Mouse (Mus musculus): Measurements from ENCODE around the gene Nhsl2.

Nhsl2 gene

DNA sequence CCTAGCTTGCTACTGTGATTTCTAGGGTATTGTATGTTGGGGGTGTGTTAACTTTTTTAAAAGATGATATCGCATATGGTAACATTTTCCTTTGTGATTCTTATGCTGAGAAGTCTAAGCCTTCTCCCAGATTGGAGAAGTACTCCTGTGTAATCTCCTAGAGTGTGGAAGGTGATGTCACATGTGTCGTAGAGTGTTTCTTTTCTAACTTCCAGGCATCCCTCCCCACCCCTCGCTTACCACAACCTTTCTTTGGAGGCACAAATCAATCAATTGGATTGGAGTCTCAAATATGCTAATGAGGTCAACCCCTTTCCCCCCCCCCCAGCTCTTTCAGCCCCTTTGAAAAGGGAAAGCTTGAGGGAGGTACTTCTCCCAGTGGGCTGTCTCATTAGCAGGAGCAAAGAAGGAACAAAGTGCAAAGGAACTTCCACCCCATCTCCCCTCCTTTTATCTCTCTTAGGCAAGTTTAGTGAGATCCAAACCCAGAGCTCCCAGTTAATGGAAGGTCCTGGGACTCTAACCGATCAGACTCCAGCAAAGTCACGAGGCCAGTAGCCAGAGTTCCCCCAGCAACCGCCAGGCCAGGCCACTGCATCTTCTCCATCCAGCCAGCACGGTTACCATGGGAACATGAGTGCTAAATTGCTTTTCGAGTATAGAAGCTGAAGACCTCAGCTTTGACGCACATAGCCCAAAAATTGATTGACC is 137.6 kb downstream of the Nhsl2 start:
- DNase-seq, result no peak

- DNase-seq, result no peak
Measured at GRCm38 (mm10) chrX:101993841-101994571, 144.8 kb downstream of the Nhsl2 start.

DNA sequence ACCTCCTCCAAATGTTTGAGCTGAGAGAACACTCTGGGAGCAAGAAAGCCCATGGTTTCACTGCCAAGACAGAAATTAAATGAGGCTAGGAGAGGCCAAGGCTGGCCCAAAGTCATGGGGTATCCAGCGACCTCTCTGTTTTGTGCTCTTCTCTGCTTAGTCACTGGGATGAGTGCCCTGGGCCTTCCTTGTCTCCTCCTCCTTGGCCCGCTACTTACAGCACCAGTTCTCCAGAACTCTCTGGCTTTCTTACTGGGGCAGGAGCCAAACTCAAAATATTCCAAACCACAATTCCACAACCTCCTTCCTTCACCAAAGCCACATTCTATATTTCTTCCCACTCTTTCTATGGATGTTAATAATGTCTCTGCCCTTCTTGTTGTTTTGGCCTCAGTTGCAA is 147.5 kb downstream of the Nhsl2 start:
- DNase-seq, result no peak

GRCm38 (mm10) chrX:102003632-102004315 is 154.6 kb downstream of the Nhsl2 start:
- no peak for DNase-seq

DNA sequence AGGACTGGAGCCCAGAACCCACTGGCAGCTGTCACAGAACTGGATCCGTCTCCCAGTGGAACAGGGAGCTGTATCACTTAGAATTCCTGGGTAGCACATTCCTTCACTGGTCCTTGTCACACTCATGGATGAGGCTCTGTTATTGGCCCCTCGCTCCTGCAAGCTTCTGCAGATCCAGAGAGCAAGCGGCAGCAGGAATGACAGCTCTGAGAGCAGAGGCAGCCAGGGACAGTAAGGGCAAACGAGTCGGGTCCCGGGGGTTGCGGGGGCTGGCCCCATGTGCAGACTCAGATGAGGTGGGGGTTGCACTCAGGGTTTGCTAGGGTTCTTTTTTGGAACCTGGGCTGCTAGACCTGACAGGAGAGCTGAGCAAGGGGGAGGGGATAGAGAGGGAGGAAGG is 155.2 kb downstream of the Nhsl2 start:
- DNase-seq, result no peak

DNA sequence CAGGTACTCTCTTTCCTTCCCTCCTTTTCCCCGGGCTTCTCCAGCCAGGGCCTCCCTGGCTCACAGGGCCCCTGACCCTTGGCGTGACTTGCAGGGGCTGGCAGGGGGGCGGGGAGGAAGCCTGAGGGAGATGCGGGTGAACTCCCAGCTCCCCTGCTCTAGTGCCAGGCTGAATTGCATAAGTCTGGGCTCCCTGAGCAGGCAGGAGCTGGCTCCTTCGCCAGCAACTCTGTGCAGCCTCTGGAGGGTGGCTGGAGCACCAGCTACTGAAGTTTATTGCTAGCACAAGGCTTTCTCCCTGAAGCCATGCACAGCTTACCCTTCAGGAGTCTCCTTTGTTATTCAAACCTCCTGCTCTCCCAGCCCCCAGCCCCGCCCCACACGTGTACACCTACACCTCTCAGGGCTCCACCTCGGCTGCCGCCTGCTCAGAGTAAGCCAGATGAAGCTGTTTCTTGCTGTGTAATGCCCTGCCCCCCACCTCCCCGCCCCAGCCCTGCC is 156.0 kb downstream of the Nhsl2 start:
- DNase-seq, result no peak

DNA sequence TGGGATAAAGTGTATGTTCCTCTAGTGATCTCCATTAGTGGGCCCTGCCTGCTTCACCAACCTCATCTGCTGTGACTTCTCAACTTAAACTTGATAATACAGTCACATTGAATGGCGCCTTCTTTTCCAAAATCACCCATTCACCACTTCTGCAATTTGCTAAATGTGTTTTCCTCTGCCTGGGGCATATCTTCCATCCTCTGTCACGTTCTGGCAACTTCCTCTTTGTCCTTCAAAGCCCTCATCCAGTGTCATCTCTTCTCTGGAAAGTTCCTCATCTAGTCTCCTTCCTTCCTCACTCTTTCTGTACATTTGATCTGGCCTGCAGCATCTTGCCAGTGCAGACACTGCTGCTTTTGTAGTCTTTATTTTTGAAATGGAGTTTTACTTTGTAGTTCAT is 158.8 kb downstream of the Nhsl2 start:
- DNase-seq, result no peak

GRCm38 (mm10) chrX:102017213-102017923 is 168.2 kb downstream of the Nhsl2 start:
- DNase-seq, result no peak

GRCm38 (mm10) chrX:102018890-102019289 is 169.7 kb downstream of the Nhsl2 start:
- no peak for DNase-seq

DNA sequence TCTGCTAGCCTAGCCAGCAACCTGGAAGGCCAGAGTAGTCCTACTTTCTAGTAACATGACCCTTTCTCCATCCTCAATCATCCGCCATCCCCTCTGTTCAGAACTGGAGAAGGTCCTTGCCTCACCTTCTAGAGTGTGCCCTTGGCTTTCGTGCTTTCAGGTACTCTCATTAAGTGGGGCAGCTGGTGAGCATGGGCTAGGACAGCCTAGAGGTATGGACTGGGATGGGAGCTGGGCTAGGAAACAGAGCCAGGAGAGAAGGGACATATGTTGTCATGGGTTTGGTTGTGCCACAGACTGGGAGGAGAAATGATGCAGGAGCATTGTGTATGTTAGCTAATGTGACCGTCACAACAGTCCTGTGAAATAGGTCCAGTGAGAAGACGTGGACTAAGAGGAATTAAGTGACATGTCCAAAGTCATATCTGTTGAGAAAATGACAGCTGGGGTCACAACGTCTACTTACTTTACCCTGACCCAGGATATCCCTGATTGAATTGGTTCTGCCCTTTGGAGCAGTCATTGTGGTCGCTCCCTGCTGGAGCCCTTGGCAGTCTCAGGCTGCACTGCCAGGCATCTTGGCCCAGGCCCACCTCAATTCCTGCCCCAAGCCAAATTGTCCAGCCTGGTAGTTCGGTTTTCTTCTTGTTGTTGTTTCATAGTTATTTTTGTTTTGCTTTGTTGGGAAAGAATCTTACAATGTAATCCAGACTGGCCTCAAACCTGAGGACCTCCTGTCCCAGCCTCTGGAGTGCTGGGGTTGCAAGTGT is 170.5 kb downstream of the Nhsl2 start:
- no peak for DNase-seq

DNA sequence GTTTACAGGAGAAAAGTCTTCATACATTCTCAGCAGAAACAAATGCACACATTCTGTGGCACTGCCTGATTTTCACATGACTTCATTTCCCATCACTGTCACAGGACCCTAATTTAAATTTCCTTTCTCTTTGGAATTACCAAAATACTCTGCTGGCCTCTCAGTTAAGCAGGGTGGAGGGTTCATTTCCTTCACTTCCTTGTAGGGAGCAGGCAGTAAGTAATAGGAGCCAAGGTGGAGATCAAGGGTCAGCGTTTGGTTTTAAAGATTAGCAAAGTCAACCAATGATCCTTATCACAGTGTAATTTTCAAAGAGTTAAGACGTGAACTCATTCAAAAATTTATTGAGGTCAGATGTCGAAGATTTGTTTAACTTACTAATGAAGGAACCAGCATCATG is 175.8 kb downstream of the Nhsl2 start:
- DNase-seq, result no peak

DNA sequence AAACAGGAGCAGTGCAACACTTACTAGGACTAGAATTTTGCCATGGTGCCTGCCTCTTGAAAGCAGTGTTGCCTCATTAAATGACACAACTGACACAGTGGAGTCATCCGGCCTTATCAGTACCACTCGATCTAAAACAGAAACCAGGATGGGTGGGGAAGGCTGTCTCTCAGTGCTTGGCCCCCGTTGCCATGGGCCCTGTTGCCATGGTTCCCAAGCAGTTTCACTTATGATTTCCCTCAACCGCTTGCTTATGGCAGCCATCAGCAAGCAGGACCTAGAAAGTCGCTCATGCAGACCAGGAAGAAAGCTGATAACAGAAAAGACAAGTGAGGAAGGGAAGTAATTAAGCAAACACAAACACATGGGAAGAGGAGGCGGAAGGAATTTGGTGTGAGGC is 182.7 kb downstream of the Nhsl2 start:
- DNase-seq, result peak; percentile 66

DNA sequence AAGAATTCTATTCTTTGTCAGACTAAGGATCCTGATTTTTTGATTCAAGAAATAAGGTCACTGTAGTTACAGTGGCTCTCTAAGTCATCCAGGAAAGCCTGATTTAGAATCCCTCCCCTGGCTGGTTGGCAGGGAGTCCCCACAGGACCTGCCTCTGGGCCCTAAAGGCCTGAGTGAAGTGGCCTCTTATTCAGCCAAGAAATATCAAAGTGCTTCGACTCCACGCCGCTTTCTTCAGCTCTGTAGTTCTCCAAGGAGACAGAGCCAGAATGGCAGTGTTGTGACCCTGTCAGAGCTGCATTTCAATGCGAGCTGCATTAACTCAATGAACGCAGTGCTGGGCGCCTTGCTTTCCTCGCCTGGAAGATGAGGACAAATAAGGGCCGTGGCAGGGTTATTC is 183.2 kb downstream of the Nhsl2 start:
- no peak for DNase-seq

DNA sequence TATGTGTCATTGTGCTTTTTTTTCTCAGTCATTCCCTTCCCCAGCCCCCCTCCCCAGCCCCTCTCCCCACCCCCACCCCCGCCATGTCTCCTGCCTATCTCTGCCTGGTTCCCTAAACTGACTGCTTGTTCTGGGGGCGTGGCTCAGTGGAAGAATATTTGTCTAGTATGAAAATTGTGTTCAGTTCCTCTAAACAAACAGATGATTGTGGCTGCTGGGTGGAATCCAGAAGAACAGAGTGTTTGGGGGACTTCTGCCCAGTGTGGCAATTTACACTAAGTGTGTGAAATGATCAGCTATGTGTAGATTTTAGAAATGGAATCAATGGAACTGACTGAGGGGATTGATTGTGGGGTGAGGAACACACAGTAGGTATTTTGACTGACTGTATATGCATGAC is 184.4 kb downstream of the Nhsl2 start:
- no peak for DNase-seq

DNA sequence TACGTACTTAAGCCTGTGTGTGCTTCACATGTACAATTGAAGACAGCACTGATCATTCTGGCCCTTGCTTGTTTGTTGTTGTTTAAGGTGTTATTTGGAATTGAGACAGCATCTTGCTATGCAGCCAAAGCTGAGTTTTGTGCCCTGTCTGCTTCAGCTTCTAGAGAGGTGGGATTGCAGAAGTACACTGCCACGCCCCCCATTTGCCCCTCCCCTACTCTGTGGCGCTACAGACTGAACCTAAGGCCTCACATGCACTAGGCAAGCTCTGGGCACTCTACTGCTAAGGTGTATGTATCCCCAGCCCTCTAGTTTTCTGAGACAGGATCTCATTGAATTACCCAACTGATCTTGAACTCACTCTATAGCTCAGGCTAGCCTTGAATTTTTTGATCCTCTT is 186.5 kb downstream of the Nhsl2 start:
- no peak for DNase-seq

- DNase-seq, result no peak
Measured at GRCm38 (mm10) chrX:102036866-102037361, 187.7 kb downstream of the Nhsl2 start.

GRCm38 (mm10) chrX:102037506-102037905 is 188.3 kb downstream of the Nhsl2 start:
- DNase-seq, result no peak

DNA sequence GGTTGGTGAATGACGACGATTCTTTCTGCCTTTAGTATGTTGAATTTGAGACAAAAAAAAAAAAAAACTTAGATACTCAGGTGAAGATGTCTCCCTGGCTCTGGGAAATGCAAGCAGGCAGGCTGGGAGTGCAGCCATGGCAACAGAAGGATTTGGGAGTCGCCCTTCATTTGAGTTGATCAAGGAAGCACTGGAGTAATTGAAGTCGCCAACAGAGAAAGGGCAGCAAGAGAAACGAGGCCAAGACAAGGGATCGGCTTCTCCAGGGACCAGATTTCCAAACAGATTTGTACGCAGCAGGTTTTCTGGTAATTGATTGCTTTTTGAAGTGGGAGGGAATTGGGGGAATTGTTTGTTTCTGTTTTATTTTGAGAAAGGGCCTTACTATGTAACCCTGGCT is 192.4 kb downstream of the Nhsl2 start:
- DNase-seq, result no peak

DNA sequence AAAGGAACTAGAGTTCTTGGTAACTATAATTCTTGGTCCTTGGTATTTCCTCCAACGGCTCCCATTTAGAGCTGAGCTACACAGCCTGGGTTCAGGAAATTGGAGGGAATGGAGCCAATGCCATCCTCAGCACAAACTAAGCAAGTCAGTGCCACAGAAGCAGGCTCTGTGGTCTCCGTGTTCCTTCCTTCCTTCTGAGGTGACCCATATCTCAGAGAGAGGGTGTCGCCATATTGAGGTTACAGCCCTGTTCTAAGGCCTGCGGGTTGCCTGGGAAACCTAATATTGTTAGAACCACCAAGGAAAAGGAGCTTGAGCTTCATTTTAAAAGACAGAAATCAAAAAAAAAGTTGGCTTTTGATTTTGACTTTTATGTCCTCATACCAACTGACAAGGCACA is 193.2 kb downstream of the Nhsl2 start:
- DNase-seq, result no peak

DNA sequence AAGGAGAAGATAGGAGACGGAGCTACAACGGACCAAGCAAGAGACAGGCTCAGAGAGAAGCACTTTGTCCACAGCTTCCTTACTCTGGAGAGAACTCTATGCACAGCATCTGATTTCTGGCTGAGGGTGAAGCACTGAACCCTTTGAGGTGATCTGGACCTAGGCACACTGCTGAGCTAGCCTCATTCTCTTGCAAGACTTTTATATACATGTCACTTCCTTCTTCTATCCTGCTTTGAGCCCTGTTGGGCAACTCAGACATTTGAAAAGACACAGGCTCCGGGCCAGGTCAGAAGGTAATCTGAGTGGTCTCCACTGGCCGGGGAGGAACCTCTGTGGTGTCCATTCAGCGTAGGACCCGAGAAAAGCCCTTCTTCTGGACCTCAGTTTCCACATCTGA is 201.4 kb downstream of the Nhsl2 start:
- no peak for DNase-seq

DNA sequence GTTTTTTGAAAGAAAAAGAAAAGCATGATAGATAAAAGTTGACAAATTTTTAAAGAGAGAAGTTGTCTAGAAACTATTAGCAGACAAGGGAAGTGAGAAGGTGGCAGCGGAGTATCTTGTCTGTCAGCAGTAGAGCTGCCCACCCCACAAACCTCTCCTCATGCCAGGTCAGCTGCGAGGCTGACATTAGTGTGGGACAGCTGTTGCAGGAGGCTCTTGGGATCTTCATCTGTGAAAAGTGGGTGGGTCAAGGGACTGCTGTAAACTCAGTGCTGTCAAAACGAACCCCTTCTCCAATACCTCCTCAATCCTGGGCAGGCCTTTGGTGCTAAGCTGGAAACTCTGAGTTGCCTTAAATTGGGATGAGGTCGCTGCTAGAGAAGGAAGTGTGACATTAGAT is 202.0 kb downstream of the Nhsl2 start:
- no peak for DNase-seq

DNA sequence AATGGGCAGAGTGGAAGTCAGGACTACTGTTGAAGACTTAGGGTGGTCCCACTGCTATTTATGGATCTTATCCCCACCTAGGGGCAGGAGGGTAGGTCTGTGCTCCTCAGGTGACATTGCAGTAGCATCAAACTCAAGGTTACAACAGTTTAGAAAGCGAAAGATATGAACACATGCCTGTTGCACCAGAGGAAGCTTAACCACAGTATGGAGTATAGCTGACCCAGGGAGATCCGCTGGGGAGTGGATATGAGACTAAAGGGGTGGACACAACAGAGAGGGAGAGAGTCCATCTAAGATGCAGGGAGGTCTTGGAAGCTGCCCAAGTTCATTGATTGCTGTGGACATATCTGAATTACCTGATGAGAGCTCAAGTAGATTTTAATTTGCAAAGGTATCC is 204.2 kb downstream of the Nhsl2 start:
- no peak for DNase-seq

Data from thymus, postnatal 4 days (tissue).